Mouse (Mus musculus) frontal cortex, postnatal 10 days (tissue): ENCODE results near the gene Mc3r.

ENCODE experiments used
- DNase-seq, 2 experiments: peaks; one replicate each; pipeline ENCODE4 v3.0.0; 2022; ENCODE audit warnings: low spot score in 2 of 2, mixed read lengths in 1 of 2

Gene Mc3r

DNA sequence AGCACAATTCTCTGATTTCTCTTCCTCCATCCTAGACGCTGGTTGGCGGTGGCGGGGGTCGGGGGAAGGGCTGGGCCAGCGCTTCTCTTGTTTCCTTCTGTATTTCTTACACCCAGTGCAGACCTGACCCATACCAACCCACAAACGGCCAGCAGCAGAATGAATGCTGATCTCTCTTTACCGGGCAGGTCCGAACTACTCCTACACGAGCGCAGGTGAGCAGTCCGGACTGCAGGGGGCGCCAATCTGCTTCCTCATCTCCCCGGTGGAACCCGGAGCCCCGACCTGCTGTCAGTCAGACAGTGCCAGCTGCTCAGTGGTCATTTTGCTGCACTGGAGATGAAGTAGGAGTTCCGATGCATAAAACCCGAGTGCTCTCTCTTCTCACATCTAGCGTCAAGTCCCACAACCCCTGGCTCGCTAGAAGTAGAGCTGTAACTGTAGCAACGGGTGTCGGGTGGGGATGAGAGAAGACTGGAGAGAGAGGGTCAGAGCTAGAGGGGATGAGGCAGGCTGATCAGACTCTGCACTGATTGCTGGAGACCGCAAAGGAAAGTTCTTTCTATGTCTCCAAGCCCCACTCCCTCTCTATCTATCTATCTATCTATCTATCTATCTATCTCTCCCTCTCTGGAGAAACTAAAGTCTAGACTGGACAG is at the start of gene Mc3r:
TSS of gene Mc3r (plus strand) at position 387 of the 659 bp plus-strand sequence.
- DNase-seq, result peak; percentile 38 to 60

DNA sequence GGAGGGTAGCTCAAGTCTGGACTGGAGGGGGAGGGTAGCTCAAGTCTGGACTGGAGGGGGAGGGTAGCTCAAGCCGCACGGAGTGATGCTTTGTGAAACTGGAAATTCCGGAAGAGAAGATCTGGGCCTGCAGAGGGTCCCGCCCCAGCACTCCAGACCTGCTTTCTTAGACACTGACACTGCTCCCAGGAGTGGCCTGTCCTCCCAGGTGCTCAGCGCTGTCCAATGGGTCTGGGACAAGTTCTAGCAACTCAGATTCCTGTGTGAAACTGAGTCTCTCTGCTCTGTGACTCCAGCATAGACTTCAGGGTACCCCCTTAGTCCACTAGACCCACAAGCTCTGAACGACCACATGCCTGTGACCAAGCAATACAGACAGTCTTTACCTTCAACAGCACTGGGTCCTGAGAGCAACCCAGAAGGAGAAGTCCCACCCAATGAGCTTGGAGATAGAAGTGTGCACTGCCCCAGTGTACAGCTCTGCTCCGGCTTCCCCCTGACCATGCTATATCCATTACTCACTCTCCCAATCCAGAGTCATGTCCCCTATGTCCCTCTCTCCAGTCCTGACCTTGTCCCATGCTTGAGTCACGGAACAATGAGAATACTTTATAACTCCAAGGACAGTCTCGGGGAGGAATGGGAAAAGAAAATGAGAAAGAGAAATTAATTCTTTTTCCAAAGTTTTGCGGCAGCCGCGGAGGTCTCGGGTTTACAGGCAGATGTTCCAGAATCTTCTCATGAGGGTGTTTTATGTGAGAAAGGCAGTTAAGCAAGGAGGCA is 46.1 kb upstream of the Mc3r start:
- DNase-seq, result no peak

DNA sequence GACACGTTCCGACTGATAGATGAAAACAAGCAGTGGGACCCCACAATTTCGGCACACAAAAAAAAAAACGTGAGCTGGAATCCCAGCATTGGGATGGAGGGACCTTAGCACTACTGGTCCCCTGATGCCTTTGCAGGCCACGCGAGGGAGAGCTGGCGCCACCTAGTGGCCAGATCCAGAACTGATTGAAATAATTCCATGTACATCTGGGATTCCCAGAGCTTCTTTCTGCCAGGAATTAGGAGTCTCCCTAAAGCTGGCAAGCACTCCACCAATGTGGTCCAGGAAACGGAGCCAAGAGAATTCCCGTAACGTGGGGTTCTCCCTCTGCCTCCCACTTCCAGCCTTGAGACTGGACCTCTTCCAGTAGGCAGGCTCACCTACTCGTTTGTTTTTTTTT is 41.3 kb upstream of the Mc3r start:
- DNase-seq, result peak; percentile 76 to 86

DNA sequence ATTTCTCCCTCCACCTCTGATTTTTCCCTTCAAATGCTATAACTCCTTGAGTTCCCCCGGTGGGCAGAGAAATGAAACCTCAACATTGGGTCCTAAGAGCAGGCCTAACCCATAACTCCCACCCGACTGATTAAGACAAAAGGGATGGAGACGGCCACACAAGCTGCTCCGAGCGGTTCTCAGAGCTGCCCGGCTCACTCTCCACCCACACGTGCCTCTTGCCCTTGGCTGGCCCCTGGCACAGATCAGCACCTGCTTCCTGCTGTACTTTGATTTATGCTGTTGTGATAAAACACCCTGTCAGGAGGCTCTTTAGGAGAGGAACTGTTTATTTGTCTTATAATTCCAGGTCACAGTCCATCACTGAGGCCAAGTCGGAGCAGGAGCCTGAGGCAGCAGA is 34.8 kb upstream of the Mc3r start:
- DNase-seq, result no peak

DNA sequence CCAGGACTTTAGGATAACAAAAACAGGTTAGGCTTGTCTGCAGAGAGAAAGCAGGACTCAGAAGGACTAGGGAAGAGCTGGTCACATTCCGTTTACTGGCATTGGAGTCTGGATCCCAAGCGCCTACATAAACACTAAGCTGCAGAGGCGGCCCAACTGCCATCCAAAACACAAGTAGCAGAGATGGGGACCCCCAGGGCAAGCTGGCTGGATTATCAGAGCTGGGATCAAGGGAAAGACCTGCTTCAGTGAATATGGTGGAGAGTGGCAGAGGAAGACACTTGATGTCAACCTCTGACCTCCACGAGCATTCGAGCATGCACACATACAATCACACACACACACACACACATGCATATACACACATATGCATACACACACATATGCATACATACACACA is 34.0 kb upstream of the Mc3r start:
- DNase-seq, result no peak

DNA sequence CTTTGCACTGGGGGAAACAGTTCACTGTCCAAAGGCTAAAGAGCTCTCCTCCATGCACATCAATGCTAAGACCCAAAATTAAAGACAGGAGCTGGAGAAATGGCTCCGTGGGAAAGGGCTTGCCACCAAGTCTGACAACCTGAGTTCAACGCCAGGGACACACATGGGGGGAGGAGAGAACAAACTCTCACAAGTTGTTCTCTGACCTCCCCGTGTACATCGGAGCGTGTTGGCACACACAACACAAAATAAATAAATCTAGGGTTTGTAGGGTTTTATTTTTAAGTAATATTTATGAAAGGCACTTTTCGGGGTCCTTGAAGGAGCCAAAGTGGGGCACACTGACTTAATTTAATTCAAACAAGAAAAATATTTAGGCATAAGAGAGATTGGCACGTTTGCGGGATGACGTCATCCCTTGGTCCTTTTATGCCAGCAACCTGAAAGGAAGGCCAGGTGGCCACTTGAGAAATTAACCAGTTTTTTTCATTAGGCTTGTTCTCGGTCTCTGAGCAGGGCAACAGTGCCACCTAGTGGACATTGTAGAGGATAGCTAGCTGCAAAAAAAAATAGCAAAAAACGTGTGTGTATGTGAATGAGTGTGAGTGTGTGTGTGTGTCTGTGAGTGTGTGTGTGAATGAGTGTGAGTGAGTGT is 32.7 kb upstream of the Mc3r start:
- DNase-seq, result peak in 1 of 2 experiments; percentile 42

DNA sequence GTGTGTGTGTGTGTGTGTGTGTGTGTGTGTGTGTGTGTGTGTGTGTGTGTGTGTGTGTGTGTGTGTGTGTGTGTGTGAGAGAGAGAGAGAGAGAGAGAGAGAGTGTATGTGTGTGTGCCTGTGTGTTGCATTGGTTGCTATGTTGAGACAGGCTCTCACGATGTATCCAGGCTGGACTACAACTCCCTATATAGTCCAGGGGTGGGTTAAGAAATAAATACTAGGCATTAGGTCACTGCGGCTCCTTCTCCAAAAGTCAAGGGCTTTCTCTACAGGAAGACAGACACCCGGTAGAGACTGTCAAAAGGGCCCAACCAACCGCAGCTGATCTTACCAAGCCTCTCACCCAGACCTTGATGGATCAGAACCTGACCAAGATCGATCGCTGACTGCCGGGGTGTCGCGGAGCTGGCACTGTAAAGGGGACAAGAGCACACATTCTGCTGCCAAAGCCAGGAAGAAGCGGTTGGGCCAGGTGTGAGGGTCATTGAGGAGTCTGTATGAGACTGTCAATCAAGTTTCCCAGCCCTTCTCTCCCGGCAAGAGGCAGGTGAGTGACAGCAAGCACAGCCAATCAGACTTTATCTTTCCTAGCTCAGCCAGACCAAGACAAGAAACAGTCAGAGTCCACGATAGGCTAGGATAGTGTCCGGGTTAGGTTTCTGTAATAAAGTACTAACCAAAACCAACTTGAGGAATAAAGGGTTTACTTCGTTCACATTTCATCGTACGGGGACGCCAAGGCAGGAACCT is 32.0 kb upstream of the Mc3r start:
- no peak for DNase-seq

DNA sequence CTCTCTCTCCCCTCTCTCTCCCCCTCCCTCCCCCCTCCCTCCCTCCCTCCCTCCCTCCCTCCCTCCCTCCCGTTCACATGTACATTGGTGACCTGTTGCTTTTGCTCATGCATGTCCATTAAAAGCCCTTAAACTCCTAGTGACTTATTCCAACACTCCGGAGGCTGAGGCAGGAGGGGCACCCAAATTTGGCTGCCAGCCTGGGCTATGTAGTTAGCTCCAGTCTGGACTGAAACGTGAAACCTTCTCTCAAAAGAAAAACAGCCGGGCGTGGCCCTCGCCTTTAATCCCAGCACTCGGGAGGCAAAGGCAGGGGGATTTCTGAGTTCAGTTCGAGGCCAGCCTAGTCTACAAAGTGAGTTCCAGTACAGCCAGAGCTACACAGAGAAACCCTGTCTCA is 30.4 kb upstream of the Mc3r start:
- no peak for DNase-seq

DNA sequence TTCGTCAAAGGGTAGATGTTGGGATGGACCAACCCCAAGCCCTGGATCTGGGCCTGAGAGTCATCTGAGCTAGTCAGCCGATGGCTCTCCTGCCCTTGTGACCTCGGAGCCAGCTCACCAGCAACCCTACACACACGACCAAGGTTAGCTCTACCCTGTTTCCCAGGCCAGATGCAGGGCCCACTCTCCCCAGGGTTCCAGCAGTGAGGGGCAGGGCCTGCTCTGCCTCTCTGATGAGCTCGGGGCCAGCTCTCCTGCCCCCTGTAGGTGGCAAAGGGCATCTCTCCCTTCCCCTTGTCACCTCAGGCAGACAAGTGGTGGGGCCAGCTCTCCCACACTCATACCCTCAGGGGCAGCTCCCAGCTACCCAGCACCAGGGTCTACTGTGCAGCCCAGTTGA is 29.1 kb upstream of the Mc3r start:
- DNase-seq, result no peak

DNA sequence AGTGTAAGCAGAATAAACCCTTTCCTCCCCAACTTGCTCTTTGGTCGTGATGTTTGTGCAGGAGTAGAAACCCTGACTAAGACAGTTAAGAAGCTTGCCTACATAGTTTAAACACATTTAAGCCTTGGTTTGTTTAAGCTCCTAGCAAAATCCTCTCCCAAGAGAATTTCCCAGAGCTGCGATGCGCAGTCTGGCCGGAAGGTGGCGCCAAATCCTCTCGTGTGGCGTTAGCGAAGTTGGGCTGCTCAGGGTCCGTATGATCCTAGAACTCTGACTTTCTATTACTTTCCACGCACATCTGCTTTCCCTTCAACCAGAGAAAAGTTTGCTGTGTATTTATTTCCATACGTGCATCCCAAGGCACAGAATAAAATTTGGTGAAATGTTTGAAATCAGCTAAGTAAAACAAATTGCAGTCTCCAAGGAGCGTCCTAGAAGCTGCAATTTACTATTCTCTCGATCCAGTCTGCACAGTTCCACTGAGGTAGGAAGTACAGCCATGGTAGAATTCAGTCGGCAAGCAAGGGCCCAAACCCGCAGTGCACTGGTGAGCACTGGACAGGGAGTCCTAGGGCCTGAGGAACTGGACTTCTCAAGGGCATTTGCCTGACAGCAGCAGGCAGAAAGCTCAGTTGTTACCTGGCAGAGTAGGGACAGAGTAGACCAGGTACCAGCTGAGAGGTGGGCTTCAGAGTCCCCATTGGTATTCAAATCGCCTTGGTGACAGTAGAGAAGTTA is 26.5 kb upstream of the Mc3r start:
- peak in 1 of 2 experiments; percentile 72 for DNase-seq

DNA sequence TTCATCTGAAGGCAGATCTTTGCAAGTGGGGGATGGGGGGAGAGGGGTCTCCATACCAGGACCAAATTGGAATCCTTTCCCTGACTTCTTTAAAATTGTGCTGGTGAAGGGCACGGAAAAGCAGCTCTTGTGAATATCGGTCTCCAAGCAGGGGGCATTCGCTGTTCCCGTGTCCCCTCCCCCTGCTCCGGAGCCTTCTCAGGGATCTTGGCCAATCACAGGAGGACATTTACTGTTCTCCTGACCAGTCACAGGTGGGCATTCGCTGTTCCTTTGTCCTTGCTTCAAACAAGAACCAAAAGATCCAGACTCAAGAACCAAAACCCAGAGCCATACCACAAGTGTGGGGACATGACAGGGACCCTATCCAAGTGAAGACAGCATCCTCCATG is 25.9 kb upstream of the Mc3r start:
- no peak for DNase-seq

DNA sequence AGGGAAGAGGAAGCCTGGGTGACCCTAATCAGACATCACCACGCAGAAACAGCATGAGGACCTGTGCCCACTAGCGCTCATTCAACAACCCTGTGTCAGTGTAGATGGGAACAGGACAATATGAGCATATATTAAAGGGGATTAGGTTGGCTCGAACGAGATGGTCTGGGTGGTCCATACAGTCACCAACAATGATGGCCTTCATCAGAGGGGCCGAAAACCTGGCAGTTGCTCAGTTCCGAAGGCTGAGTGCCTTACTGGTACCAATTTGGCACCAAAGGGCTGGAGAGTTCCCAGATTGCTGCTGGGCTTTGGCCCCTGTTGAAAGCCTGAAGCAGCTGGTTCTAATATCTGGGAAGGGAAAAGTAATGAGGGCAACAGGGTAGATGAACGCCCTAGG is 25.4 kb upstream of the Mc3r start:
- peak; percentile 35 to 48 for DNase-seq

DNA sequence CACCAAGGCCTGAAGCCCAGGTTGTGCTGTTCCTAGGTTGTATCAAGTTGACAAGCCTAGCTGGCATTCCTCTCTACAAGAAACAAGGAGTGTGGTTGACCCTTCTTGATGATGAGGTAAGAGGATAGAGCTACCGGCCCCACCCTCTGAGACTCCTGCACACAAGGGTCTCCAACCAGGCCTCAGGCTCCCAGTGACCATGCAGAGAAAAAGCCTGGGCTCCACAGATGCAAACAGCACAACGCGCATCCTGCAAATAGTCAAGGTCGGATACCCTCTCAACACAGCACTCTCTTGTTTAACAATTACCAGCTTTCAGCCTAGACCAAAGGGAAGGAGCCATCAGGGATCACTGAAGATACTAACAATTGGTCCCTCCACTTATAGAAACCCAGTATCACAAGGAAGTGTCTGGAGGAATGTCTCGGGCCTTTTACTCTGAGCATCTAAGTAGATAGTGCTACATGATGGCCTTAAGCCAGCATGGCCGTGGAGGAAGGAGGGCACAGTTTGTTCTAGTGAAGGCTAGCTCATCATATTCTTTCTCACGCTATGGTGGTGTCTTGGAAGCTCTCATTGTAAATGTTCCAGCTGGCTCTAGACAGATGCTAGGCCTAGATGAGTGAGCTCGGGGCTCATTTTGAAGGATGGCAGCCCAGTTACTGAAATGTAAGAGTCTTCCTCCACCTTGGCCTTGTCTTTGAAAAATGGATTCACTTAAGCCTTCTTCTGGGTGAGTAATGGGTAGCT is 24.7 kb upstream of the Mc3r start:
- no peak for DNase-seq

DNA sequence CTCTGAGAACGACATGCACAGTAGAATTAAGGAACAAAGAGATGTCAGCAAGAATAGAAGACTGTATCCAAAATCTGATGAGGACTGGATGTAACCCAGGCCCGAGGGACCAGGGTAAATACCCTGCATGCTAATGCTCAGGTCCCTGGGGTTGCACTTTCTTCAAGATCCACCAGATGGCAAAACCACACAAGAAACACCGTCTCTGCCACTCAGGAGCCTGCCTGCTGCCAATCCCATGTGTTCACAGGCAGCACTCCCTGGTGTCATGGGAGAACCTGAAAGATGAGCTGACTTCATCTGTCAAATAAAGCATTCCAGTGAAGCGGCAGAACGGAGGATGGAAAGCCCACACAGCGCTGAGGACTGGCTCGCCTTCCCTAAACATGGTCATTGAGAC is 21.3 kb upstream of the Mc3r start:
- DNase-seq, result peak; percentile 42 to 62

DNA sequence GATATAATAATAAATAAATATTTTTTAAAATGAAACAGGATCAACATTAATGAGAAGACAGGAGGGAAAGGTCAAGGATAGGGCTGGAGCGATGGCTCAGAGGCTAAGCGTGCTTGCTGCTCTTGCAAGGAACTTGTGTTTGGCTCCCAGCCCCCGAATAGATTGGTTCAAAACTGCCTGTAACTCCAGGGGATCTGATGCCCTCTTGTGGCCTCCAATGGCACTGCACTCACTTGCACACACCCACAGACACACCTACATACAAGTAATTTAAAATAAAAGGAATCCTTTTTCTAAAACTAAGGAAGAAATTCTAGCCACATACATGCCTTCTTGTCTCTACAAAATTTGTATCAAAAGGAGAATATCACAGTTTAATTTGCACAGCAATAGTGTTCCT is 20.5 kb upstream of the Mc3r start:
- DNase-seq, result no peak

DNA sequence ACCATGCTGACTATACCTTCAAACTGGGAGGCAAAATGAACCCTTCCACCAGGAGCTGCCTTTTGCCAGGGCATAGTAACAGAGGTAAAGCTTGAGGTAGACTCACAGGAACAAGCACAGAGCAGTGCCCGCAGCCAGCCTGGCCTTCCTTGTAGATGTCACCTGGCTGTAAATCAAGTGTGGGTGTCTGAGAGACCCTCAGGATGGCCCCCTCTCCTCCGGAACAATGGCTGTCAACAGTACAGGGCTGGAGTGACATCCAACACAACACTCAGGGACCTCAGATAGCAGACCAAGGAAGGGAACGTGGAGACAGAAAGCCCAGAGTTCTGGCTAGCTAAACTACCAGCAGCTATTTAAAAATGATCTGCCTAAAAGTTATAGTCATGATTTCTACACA is 19.1 kb upstream of the Mc3r start:
- no peak for DNase-seq

DNA sequence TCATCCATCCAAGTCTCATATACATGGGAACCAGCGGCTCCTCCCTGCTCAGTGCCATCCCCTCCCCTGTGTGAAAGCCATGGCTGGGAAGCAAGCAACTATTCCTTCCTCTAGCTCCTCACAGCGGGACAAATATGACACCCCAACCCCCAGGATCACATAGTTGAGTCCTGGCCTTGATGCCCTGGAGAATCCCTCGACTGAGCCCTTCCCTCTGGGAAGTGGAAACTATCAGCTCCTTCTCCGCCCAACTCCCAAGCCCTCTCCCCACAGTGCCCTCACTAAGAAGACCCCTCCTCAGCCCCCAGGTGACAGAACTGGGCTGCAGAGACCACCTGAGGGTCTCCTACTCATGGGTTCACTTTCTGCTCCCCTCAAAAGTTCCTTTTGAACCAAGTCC is 18.2 kb upstream of the Mc3r start:
- DNase-seq, result peak in 1 of 2 experiments; percentile 2

DNA sequence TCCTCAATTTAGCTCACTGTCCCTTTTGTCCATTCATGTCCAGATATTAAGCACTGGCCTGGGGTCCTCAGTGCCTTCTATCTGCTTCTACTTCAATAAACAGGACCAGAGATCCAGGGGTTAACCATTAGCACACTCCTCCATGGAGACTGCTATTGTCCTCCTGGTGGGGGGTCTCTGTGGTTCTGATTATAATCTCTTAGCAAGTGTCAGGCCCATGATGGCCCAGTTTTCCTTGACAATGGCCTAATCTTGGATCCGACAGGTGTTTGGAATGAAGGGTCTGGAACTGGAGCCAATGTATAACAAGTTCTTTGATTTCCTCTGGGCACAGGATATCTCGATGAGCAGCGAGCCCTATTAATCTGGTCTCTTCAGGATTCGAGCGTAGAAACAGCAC is 10.1 kb upstream of the Mc3r start:
- no peak for DNase-seq

DNA sequence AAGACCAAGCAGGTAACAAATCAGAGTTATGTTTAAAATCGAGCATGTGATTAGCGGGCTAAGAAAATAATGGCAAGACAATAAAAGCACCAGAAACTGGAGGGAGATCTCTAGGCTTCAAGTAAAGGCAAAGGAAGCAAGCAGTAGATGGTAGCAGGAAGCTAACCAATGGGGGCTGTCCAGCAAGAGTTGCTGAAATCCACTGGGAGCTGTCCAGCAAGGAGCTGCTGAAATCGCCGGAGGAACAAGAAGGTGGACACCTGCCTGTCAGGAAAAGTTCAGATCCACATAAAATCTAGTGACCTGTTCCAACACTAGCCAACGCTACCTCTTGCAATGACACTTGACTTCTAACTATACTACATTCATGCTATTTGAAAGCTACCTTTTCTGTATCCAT is 7.3 kb upstream of the Mc3r start:
- no peak for DNase-seq

DNA sequence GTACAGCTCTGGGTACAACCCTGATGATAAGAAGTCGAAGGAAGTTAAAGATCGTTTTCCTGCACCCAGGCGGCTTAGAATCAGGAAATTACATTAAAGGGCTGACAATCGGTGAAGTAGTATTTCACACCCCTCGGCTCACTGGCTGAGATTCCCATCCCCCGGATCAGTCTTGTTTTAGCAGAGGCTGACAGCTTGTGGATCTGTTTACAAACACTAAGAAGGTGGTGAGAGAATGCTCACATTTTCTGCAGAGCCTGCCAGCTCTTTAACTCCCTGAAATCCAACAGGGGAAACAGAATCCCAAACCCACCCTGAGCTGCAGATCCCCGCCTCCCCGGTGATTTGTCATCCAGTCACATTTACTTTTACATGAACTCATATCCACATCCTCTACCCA is 2.8 kb upstream of the Mc3r start:
- no peak for DNase-seq

DNA sequence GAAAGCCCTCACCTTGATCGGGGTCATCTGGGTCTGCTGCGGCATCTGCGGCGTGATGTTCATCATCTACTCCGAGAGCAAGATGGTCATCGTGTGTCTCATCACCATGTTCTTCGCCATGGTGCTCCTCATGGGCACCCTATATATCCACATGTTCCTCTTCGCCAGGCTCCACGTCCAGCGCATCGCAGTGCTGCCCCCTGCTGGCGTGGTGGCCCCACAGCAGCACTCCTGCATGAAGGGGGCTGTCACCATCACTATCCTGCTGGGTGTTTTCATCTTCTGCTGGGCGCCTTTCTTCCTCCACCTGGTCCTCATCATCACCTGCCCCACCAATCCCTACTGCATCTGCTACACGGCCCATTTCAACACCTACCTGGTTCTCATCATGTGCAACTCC is 1.0 kb downstream of the Mc3r start:
- no peak for DNase-seq
